Mouse (Mus musculus) small intestine, adult 2 months (tissue): ENCODE measurements around the gene Cx3cl1. TPM values are rescaled to one million over a fixed set of nuclear protein-coding genes. Genes with fewer than 3 reads are reported as not detected.
A peak's percentile ranks its signal among the peaks of the same experiment; 100 is the strongest.

Source experiments
- H3K27ac ChIP-seq: fragments of 200-500 bp; 2 replicates; pipeline ENCODE4 v1.5.1; 2012; ENCODE audit warnings: low read depth, low read length, control low read depth, inconsistent platforms; ENCODE audit not compliant: insufficient read depth
- H3K27me3 ChIP-seq: fragments of 200-500 bp; 2 replicates; pipeline ENCODE4 v1.6.1; 2012; ENCODE audit warnings: mild to moderate bottlenecking, moderate library complexity, low read length, inconsistent platforms; ENCODE audit not compliant: control insufficient read depth, insufficient read depth
- H3K36me3 ChIP-seq: fragments of 200-500 bp; 2 replicates; pipeline ENCODE4 v1.6.1; 2012; ENCODE audit warnings: mild to moderate bottlenecking, low read length, control low read depth, inconsistent platforms; ENCODE audit not compliant: control insufficient read depth, insufficient read depth
- H3K4me1 ChIP-seq: fragments of 200-500 bp; 2 replicates; pipeline ENCODE4 v1.6.1; 2012; ENCODE audit warnings: low read length, inconsistent platforms, mixed read lengths; ENCODE audit not compliant: control insufficient read depth, insufficient read depth, insufficient read length
- H3K4me3 ChIP-seq: fragments of 200-500 bp; 2 replicates; pipeline ENCODE4 v1.5.1; 2012; ENCODE audit warnings: low read depth, mild to moderate bottlenecking, control low read depth, inconsistent platforms, low read length, moderate library complexity
- CTCF ChIP-seq: fragments of 200-500 bp; IDR thresholded peaks from 2 replicates; pipeline ENCODE4 v1.5.1; 2012; ENCODE audit warnings: low read depth, mild to moderate bottlenecking, control low read depth, inconsistent platforms, low read length, moderate library complexity, mixed read lengths; ENCODE audit not compliant: insufficient replicate concordance, insufficient read length; ENCODE audit errors: extremely low read depth
- POLR2A ChIP-seq: fragments of 200-500 bp; IDR thresholded peaks from 2 replicates; pipeline ENCODE4 v1.6.1; 2012; ENCODE audit warnings: low read depth, mild to moderate bottlenecking, control low read depth, inconsistent platforms, low read length, moderate library complexity
- WGBS: fragments of 180-500 bp; shearing (Covaris S2); methylation state at CpG from one replicate; pipeline ENCODE4 v1.1.7; 2018; 5-methylcytosine and 5-hydroxymethylcytosine counted together
- polyA plus RNA-seq: library from polyadenylated mRNA; depleted of rRNA; stranded (reverse); fragments of >200 nt; gene quantifications from 2 replicates; pipeline ENCODE4 v1.2.3, GENCODE M21; 2012; rRNA removed

Cx3cl1 gene
- 55.9 and 160 TPM in 2 replicates for polyA plus RNA-seq

DNA sequence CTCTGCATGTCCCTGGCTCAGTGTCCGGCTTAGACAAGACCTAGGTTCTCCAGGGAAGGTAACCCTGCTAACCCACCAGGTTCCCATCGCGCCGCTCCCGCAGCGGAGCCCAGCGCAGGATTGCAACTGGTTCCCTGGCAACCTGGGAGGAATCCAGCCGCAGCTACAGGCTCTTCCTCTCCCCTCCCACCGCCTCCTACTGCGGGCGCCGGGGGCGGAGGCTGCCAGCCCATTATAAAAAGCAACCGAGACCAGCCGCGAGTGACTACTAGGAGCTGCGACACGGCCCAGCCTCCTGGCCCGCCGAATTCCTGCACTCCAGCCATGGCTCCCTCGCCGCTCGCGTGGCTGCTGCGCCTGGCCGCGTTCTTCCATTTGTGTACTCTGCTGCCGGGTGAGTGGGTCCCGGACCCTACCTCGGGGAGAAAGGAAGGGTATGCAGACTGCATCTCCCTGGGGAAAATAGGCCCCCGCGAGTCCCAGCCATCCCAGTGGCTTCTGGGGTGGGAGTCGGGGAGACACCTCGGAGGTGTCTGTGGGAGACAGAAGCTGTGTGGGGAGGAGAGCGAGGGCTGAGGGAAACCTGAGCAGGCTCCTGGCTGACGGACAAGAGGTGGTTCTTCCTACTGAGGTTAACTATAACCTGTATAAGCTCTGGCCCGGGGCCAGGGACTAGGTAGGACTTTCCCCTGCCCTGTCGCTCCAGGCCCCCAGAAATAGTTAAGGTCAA is at the start of gene Cx3cl1:
TSS of gene Cx3cl1 (plus strand) at position 69 of the 730 bp plus-strand sequence.
- H3K4me3 ChIP-seq, result peak within 1 kb of the TSS; percentile 71
- H3K4me1 ChIP-seq, result peaks cover 18% of the 10 kb centered on the region
- WGBS, result 1% methylated on average over 38 of the region's 38 CpGs
- H3K27ac ChIP-seq, result peak within 1 kb of the TSS; percentile 70
- no peaks in the 10 kb centered on the region for H3K27me3 ChIP-seq
- TF ChIP-seq POLR2A (peak; percentile 99), CTCF (no peak)
- no peaks in the 10 kb centered on the region for H3K36me3 ChIP-seq

DNA sequence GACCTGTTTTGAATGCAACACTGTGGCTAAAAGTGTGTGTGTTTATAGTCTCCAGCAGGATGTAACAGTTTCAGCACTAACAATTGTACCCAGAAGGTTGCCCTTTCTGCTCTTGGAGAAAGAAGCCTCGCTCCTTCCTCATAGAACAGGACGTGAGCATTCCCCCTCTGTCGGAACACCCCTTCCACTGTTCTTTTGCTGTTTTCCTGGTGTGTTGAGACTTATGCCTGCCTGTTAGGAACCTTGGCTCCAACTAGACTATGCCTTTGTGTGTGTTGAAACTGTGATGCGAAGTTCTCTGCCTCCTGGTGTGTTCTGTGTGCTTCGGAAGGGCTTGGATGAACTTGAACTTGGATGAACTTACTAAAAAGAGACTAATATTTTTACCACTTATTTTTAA is 45.8 kb upstream of the Cx3cl1 start:
- Histone ChIP-seq H3K4me1 (no peaks in the 10 kb centered on the region), H3K4me3 (no peak overlapping the region), H3K27me3 (no peaks in the 10 kb centered on the region), H3K27ac (no peak overlapping the region), H3K36me3 (no peaks in the 10 kb centered on the region)
- WGBS, result 79% methylated on average over 5 of the region's 5 CpGs
- no peak for TF ChIP-seq POLR2A
- TF ChIP-seq CTCF, result no peak

DNA sequence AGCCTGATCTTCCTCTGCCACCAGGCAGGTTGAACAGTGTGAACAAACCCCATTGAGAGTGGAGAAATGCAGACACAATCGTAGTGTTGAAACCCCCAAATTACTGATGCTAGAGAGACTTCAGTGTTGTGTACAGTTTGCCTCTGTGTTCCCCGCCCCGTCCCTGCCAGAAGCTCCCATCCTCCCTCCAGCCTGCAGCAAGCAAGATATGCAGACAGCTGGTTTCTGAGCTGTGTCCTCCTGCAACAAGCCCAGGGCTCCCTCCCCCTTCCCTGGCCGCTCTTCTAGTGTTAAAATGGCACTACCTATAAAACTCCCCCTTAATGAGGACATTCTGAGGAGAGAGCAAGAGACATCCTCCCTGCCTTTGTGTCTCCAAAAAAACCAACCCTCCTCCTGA is 42.5 kb upstream of the Cx3cl1 start:
- 71% methylated on average over 4 of the region's 4 CpGs for WGBS
- Histone ChIP-seq H3K27me3 (no peaks in the 10 kb centered on the region), H3K4me1 (peaks cover 8% of the 10 kb centered on the region; the same call in 1 of the 2 replicates), H3K36me3 (no peaks in the 10 kb centered on the region), H3K27ac (no peak overlapping the region), H3K4me3 (no peak overlapping the region)
- TF ChIP-seq CTCF, result no peak
- no peak for TF ChIP-seq POLR2A

DNA sequence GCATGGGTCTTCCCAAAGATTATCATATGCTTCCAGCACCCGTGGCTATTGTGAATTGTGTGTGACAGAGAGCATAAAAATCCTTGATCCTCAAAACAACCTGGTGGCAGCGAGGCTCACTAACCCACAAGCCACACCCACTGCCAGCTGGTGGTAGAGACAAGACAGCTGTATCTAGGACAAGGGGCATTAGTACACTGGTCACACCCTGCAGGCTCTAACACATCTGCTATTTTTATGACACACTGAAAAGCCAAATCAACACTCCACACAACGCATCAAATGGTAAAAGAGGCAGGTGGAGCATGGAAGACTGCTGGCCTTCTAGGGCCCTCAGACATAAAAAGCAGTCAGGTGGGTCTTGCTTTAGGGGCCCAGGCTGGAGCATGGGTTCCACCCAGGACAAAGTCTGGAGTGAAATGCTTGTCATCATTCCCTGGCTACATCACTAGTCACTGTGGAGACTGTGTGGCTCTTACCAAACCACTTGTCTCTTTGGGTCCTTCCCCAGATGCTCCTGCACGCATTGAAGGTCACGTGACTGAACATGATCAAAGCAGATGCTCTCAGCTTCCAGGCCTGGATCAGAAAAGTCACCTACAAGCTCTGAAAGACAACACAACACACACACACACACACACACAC is 37.9 kb upstream of the Cx3cl1 start:
- Histone ChIP-seq H3K4me3 (no peak overlapping the region), H3K27ac (no peak overlapping the region), H3K36me3 (no peaks in the 10 kb centered on the region), H3K4me1 (peaks cover 13% of the 10 kb centered on the region), H3K27me3 (no peaks in the 10 kb centered on the region)
- TF ChIP-seq POLR2A, result no peak
- no peak for TF ChIP-seq CTCF
- 29% methylated on average over 5 of the region's 5 CpGs for WGBS

DNA sequence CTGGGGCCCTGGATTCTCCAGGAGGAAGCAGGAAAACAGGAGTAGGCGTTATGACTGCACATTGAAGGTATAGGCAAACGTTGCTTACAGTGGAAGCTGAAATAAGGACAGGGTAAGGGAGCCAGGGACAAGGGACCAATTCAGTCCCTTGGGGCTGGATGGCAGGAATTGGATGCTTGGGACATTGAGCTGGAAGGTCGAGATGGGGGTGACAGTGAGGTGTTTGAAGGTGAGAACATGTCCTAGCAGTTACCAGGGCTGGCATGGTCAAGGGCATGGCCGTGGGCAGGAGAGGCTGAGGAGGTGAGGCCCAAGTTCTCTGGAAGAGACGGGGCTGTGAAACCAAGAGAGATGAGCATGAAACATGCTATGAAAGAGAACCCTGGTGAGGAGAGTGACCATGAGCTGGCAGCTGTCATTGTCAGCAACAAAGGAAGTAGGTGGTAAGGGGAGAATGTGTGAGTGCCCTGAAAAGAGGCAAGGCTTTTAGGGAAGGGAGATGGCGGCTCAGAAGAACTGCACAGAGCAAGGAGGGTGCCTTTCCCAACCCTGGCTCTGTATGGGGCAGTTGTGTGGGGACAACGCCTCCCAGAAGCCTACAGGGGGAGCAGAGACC is 37.0 kb upstream of the Cx3cl1 start:
- 81% methylated on average over 7 of the region's 7 CpGs for WGBS
- Histone ChIP-seq H3K4me1 (peaks cover 13% of the 10 kb centered on the region), H3K27ac (no peak overlapping the region), H3K27me3 (no peaks in the 10 kb centered on the region), H3K4me3 (no peak overlapping the region), H3K36me3 (no peaks in the 10 kb centered on the region)
- TF ChIP-seq POLR2A (no peak), CTCF (no peak)

DNA sequence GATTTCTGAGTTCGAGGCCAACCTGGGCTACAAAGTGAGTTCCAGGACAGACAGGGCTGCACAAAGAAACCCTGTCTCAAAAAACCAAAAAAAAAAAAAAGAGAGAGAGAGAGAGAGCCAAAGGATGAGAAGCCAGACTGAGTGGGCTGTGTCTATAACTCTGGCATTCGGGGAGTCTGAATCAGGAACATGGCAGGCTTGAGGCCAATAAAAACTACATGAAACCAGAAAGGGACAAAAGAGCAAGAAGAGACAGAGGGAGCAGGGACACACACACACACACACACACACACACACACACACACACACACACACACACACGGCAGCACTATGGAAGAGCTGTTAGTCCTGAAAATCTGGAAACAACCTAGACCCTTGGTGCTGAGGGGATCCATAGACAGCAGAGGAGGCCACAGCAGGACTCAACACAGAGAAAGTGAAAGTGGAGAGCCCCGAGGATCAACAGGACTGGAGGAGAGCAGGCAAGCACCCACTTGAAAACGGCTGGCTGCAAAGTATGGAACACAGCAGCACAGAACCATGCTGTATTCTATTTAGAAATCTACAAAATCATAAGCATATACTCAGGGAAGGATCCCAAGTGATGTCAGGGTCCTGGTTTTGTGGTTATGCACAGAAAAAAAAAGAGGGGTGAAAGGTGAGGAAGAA is 36.2 kb upstream of the Cx3cl1 start:
- no peaks in the 10 kb centered on the region for H3K27me3 ChIP-seq
- WGBS, result 33% methylated on average over 5 of the region's 5 CpGs
- no peaks in the 10 kb centered on the region for H3K36me3 ChIP-seq
- H3K4me1 ChIP-seq, result peaks cover 13% of the 10 kb centered on the region
- H3K4me3 ChIP-seq, result no peak overlapping the region
- no peak overlapping the region for H3K27ac ChIP-seq
- no peak for TF ChIP-seq CTCF

DNA sequence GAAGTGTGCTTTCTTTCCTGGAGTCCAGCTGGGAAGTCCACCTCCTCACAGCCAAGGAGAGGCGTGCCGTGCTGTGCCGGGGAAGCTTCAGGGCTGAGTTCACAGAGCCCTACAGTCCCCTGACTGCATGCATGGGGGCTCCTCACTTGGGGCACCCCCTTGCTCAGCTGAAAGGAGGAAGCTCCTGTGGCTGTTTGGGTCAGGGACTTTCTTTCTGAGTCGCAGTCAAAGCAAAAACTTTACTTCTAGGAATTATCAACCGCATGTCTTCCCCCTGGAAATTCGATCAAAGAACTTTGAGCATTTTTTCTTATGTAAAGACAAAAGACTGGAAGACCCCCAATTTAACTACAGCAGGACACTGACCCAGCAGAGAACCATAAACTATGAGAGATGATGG is 32.0 kb upstream of the Cx3cl1 start:
- Histone ChIP-seq H3K27me3 (no peaks in the 10 kb centered on the region), H3K4me3 (no peak overlapping the region), H3K4me1 (peaks cover 3% of the 10 kb centered on the region), H3K27ac (no peak overlapping the region), H3K36me3 (no peaks in the 10 kb centered on the region)
- TF ChIP-seq POLR2A (no peak), CTCF (no peak)
- WGBS, result 73% methylated on average over 6 of the region's 6 CpGs
